Comparison of ENCODE assay signal across 8 mouse cellular contexts in genomic region chr11:54534871-54535270, GRCm38 (mm10). TPM values are rescaled to one million over a fixed set of nuclear protein-coding genes. Genes with fewer than 3 reads are reported as not detected.
A peak's percentile ranks its signal among the peaks of the same experiment; 100 is the strongest.
DNase-seq lines count a peak whose midpoint lies in the region.

No protein-coding gene starts in this region.

- DNase-seq in CD4-positive, CD25-positive, alpha-beta regulatory T cell, adult 2 months (ENCODE audit: low read depth, low spot score), result peak; percentile 86
- peak; percentile 62 for DNase-seq in MN1 (ENCODE audit: low spot score)
- peak; percentile 73 for DNase-seq in cerebellum, adult 8-10 months
- DNase-seq in gastrocnemius, adult 18-20 months (ENCODE audit: low spot score), result peak; percentile 76
- DNase-seq in layer of hippocampus, adult 11-12 months (ENCODE audit: low spot score), result peak; percentile 76
- peak; percentile 73 to 77 for DNase-seq in lung, adult 18-20 months
- DNase-seq in right cerebral cortex, postnatal 14 days, result peak; percentile 75
- DNase-seq in urinary bladder, postnatal 36 days (ENCODE audit: low spot score in 2 of 2), result peak; percentile 74

RNA-seq across cellular contexts. Expression of gene Rapgef6, which starts 12.2 kb away (rescaled TPM):
- total RNA-seq in gastrocnemius, adult 18-20 months (2021), result 1 to 10 TPM; 6.2 to 6.3 TPM

Comparison
In these comparisons a context has a peak if more than half of its experiments do, and no peak if none do; other contexts are left out.
1. Peak in every context shown above with its lines: DNase-seq.